Mouse (Mus musculus) forebrain, postnatal 0 days (tissue): ENCODE results near the gene Dock9. TPM values are rescaled to one million over a fixed set of nuclear protein-coding genes. Genes with fewer than 3 reads are reported as not detected.
"Not testable (repeated sequence)": the region's sequence is repeated elsewhere in the genome, so short reads cannot be mapped to it uniquely, and the experiment has no call there.

Experiments
- ATAC-seq: fragments of 200-750 bp; cut with Nextera tagmentation; 2 replicates; pipeline ENCODE4 v1.8.0; 2017; ENCODE audit warnings: mild to moderate bottlenecking, moderate library complexity
- DNase-seq: peaks from one replicate; pipeline ENCODE4 v3.0.0-alpha.2; 2015
- H3K27ac ChIP-seq: fragments of 300-500 bp; sonication (generic); 2 replicates; pipeline ENCODE4 v1.5.1; 2014; ENCODE audit warnings: low read depth, mild to moderate bottlenecking, antibody characterized with exemption, low read length, moderate library complexity, mixed read lengths
- H3K27me3 ChIP-seq: fragments of 300-500 bp; sonication (generic); 2 replicates; pipeline ENCODE4 v1.6.1; 2014; ENCODE audit warnings: mild to moderate bottlenecking, low read length, mixed read lengths; ENCODE audit not compliant: insufficient read depth
- H3K36me3 ChIP-seq: fragments of 300-500 bp; sonication (generic); 2 replicates; pipeline ENCODE4 v1.6.1; 2014; ENCODE audit warnings: mild to moderate bottlenecking, moderate library complexity; ENCODE audit not compliant: insufficient read depth
- H3K4me1 ChIP-seq: fragments of 300-500 bp; sonication (generic); 2 replicates; pipeline ENCODE4 v1.6.1; 2014; ENCODE audit warnings: antibody characterized with exemption; ENCODE audit not compliant: insufficient read depth
- H3K4me2 ChIP-seq: fragments of 300-500 bp; sonication (generic); 2 replicates; pipeline ENCODE4 v1.6.1; 2014; ENCODE audit warnings: low read depth, mild to moderate bottlenecking, moderate library complexity
- H3K4me3 ChIP-seq: fragments of 300-500 bp; sonication (generic); 2 replicates; pipeline ENCODE4 v1.5.1; 2014; ENCODE audit warnings: low read depth, low read length, mixed read lengths
- H3K9ac ChIP-seq: fragments of 300-500 bp; sonication (generic); 2 replicates; pipeline ENCODE4 v1.6.1; 2014; ENCODE audit warnings: mild to moderate bottlenecking
- H3K9me3 ChIP-seq: fragments of 300-500 bp; sonication (generic); 2 replicates; pipeline ENCODE4 v1.6.1; 2016; ENCODE audit warnings: low read length
- CTCF ChIP-seq: sonication (generic); IDR thresholded peaks from 2 replicates; pipeline ENCODE4 v1.5.1; 2016; ENCODE audit warnings: antibody characterized with exemption, control low read depth, low read depth
- WGBS: fragments of 180-500 bp; shearing (Covaris S2); extraction: QIAGEN DNeasy Blood & Tissue Kit; methylation state at CpG from one replicate; pipeline ENCODE4 v1.1.7; 2014; 5-methylcytosine and 5-hydroxymethylcytosine counted together
- polyA plus RNA-seq: library from polyadenylated mRNA; unstranded; fragments of >200 nt; fragmentation: Nextera tagmentation; extraction: Ambion mirVana; gene quantifications from 2 replicates; pipeline ENCODE4 v1.2.1, GENCODE M21; 2015
- total RNA-seq: library from RNA; depleted of rRNA; stranded (reverse); fragments of >200 nt; gene quantifications from 2 replicates; pipeline ENCODE4 v1.2.3, GENCODE M21; 2014

Gene Dock9
- total and polyA plus RNA-seq, 2 experiments from 2014 or later: 14.2 to 87.2 TPM

GRCm38 (mm10) chr14:121696429-121697118, 101.1 kb downstream of the Dock9 start:
- H3K4me1 ChIP-seq: peaks cover 6% of the 10 kb centered on the region; the same call in 1 of the 2 replicates
- H3K4me2 ChIP-seq: peak overlapping the region; percentile 47; the same call in 1 of the 2 replicates
- ATAC-seq: no peak
- 75% methylated on average over 8 of the region's 8 CpGs for WGBS
- no peak for TF ChIP-seq CTCF
- H3K9ac ChIP-seq: no peak overlapping the region
- H3K27ac ChIP-seq: no peak overlapping the region
- H3K36me3 ChIP-seq: no peaks in the 10 kb centered on the region
- no peaks in the 10 kb centered on the region for H3K9me3 ChIP-seq
- DNase-seq: no peak
- no peak overlapping the region for H3K4me3 ChIP-seq
- no peaks in the 10 kb centered on the region for H3K27me3 ChIP-seq

- H3K4me3 ChIP-seq: no peak overlapping the region
- no peak overlapping the region for H3K27ac ChIP-seq
- TF ChIP-seq CTCF: no peak
- H3K9ac ChIP-seq: no peak overlapping the region
- H3K9me3 ChIP-seq: no peaks in the 10 kb centered on the region
- DNase-seq: no peak
- H3K4me1 ChIP-seq: peaks cover 6% of the 10 kb centered on the region; the same call in 1 of the 2 replicates
- no peaks in the 10 kb centered on the region for H3K27me3 ChIP-seq
- ATAC-seq: no peak
- 91% methylated on average over 3 of the region's 3 CpGs for WGBS
- H3K4me2 ChIP-seq: no peak overlapping the region
- H3K36me3 ChIP-seq: no peaks in the 10 kb centered on the region
Observed at GRCm38 (mm10) chr14:121694706-121695105, 102.9 kb downstream of the Dock9 start.

- ATAC-seq (no peak), DNase-seq (no peak)
- Histone ChIP-seq H3K9me3 (no peaks in the 10 kb centered on the region), H3K9ac (no peak overlapping the region), H3K36me3 (no peaks in the 10 kb centered on the region), H3K27me3 (no peaks in the 10 kb centered on the region), H3K27ac (no peak overlapping the region), H3K4me2 (no peak overlapping the region), H3K4me1 (peaks cover 6% of the 10 kb centered on the region; the same call in 1 of the 2 replicates), H3K4me3 (no peak overlapping the region)
- WGBS: 89% methylated on average over 11 of the region's 11 CpGs
- TF ChIP-seq CTCF: no peak
Observed at GRCm38 (mm10) chr14:121693991-121694594, 103.5 kb downstream of the Dock9 start.

GRCm38 (mm10) chr14:121689649-121690048, 108.0 kb downstream of the Dock9 start:
- WGBS: 72% methylated on average over 4 of the region's 5 CpGs
- not testable (repeated sequence) for H3K27me3 ChIP-seq, DNase-seq, H3K4me3 ChIP-seq, H3K4me1 ChIP-seq, H3K4me2 ChIP-seq, H3K36me3 ChIP-seq, H3K27ac ChIP-seq, H3K9ac ChIP-seq, H3K9me3 ChIP-seq
- peak; percentile 59 for ATAC-seq

GRCm38 (mm10) chr14:121688175-121688574, 109.5 kb downstream of the Dock9 start:
- H3K36me3 ChIP-seq: no peaks in the 10 kb centered on the region
- H3K4me2 ChIP-seq: no peak overlapping the region
- H3K27me3 ChIP-seq: no peaks in the 10 kb centered on the region
- H3K9ac ChIP-seq: no peak overlapping the region
- ATAC-seq: no peak
- DNase-seq: no peak
- H3K4me1 ChIP-seq: no peaks in the 10 kb centered on the region
- no peak overlapping the region for H3K27ac ChIP-seq
- no peak overlapping the region for H3K4me3 ChIP-seq
- H3K9me3 ChIP-seq: no peaks in the 10 kb centered on the region
- no peak for TF ChIP-seq CTCF
- WGBS: 32% methylated on average over 1 of the region's 1 CpGs

GRCm38 (mm10) chr14:121687274-121687673, 110.4 kb downstream of the Dock9 start:
- H3K36me3 ChIP-seq: no peaks in the 10 kb centered on the region
- no peaks in the 10 kb centered on the region for H3K27me3 ChIP-seq
- H3K4me2 ChIP-seq: no peak overlapping the region
- no peak for DNase-seq
- no peak overlapping the region for H3K4me3 ChIP-seq
- H3K27ac ChIP-seq: no peak overlapping the region
- TF ChIP-seq CTCF: no peak
- no peak overlapping the region for H3K9ac ChIP-seq
- H3K4me1 ChIP-seq: no peaks in the 10 kb centered on the region
- ATAC-seq: no peak
- WGBS: 82% methylated on average over 7 of the region's 7 CpGs
- H3K9me3 ChIP-seq: no peaks in the 10 kb centered on the region

- 91% methylated on average over 5 of the region's 5 CpGs for WGBS
- TF ChIP-seq CTCF: no peak
Observed at GRCm38 (mm10) chr14:121678913-121679312, 118.7 kb downstream of the Dock9 start.

More at GRCm38 (mm10) chr14:121678913-121679312, 118.7 kb downstream of the Dock9 start:
- H3K4me2 ChIP-seq: no peak overlapping the region
- ATAC-seq: no peak
- no peaks in the 10 kb centered on the region for H3K27me3 ChIP-seq
- H3K27ac ChIP-seq: no peak overlapping the region
- no peak for DNase-seq
- peaks cover 5% of the 10 kb centered on the region for H3K36me3 ChIP-seq
- H3K9me3 ChIP-seq: no peaks in the 10 kb centered on the region
- no peaks in the 10 kb centered on the region for H3K4me1 ChIP-seq
- H3K4me3 ChIP-seq: no peak overlapping the region
- H3K9ac ChIP-seq: no peak overlapping the region
